Mouse (Mus musculus) G1E (cell line): Measurements from ENCODE around the gene Fgfr2. TPM values are rescaled to one million over a fixed set of nuclear protein-coding genes. Genes with fewer than 3 reads are reported as not detected.

Source experiments
- ATAC-seq: 2 replicates; pipeline ENCODE4 v1.8.0; 2016; ENCODE audit warnings: mild to moderate bottlenecking; ENCODE audit not compliant: insufficient number of reproducible peaks, poor library complexity, low FRiP score, severe bottlenecking; ENCODE audit errors: extremely low read depth
- DNase-seq: peaks from one replicate; pipeline ENCODE4 v3.0.0; 2012; ENCODE audit warnings: low spot score
- H3K27me3 ChIP-seq: 2 replicates; pipeline ENCODE4 v1.6.1; 2012; ENCODE audit warnings: mild to moderate bottlenecking, low read length, inconsistent platforms; ENCODE audit not compliant: insufficient read depth
- H3K36me3 ChIP-seq: replicated peaks from 2 replicates; pipeline ENCODE3; 2012; ENCODE audit warnings: mild to moderate bottlenecking, inconsistent platforms
- H3K4me1 ChIP-seq: 2 replicates; pipeline ENCODE4 v1.6.1; 2012; ENCODE audit warnings: low read depth, low read length, inconsistent platforms, mixed read lengths; ENCODE audit not compliant: insufficient read depth
- H3K4me3 ChIP-seq: 2 replicates; pipeline ENCODE4 v1.5.1; 2012; ENCODE audit warnings: low read depth, mild to moderate bottlenecking, inconsistent platforms, low read length, moderate library complexity, mixed read lengths
- H3K9me3 ChIP-seq: replicated peaks from 2 replicates; pipeline ENCODE4 v1.6.1; 2012; ENCODE audit warnings: inconsistent platforms
- CTCF ChIP-seq: IDR thresholded peaks from 2 replicates; pipeline ENCODE4 v1.5.1; 2012; ENCODE audit warnings: low read depth, low read length, inconsistent platforms, mixed read lengths
- GATA1 ChIP-seq: IDR thresholded peaks from 2 replicates; pipeline ENCODE4 v1.6.1; 2012; ENCODE audit warnings: borderline replicate concordance, low read length, inconsistent platforms, mixed read lengths
- GATA2 ChIP-seq: IDR thresholded peaks from 2 replicates; pipeline ENCODE4 v1.6.1; 2012; ENCODE audit warnings: low read depth, low read length, inconsistent platforms, borderline replicate concordance
- POLR2AphosphoS5 ChIP-seq: IDR thresholded peaks from 2 replicates; pipeline ENCODE4 v1.6.1; 2012; ENCODE audit warnings: low read depth, low read length, inconsistent platforms; ENCODE audit not compliant: insufficient replicate concordance
- TAL1 ChIP-seq: conservative IDR thresholded peaks from 2 replicates; pipeline ENCODE4 v1.6.1; 2012; ENCODE audit warnings: low read depth, low read length, inconsistent platforms, mixed read lengths
- polyA plus RNA-seq: library from polyadenylated mRNA; stranded (reverse); fragments of >175 nt; gene quantifications from 2 replicates; pipeline ENCODE4 v1.2.3, GENCODE M21; 2012
- total RNA-seq, 2 experiments: library from RNA; stranded (forward) in 1 of 2; stranded (reverse) in 1 of 2; fragments of 200-1000 nt in 1 of 2; fragments of >200 nt in 1 of 2; fragmentation: Nextera tagmentation in 1 of 2; gene quantifications; 2 replicates each; pipeline ENCODE4 v1.2.3; 2014 to 2017

Gene Fgfr2
- total and polyA plus RNA-seq, 3 experiments, result 0.22 TPM; not detected in 2

DNA sequence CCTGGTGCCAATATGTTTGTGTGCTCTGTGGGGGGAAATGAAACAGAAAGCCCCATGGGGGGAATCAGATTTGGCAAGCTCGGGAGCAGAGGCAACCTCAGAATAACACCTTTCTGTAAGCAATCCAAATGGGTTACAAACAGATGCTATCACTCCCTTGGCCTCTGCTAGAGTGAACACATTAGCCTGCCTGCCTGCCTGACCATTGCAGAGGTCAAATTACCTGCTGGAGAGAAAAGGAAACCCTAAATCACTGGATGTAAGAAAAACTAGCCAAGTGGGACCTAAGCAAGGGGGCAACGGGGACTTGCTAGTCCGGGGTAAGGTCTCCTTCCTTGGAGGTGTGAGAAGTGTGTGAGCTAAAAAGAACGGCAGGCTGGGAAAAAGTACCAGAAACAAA is 3004.4 kb downstream of the Fgfr2 start:
- H3K4me1 ChIP-seq, result no peaks in the 10 kb centered on the region
- H3K27me3 ChIP-seq, result no peaks in the 10 kb centered on the region
- no peak for TF ChIP-seq TAL1
- TF ChIP-seq GATA2, result no peak
- no peak for TF ChIP-seq CTCF
- no peak for TF ChIP-seq POLR2AphosphoS5
- no peak for TF ChIP-seq GATA1
- no peak for ATAC-seq
- DNase-seq, result no peak
- peaks cover 58% of the 10 kb centered on the region for H3K9me3 ChIP-seq
- no peak overlapping the region for H3K4me3 ChIP-seq
- H3K36me3 ChIP-seq, result no peaks in the 10 kb centered on the region

DNA sequence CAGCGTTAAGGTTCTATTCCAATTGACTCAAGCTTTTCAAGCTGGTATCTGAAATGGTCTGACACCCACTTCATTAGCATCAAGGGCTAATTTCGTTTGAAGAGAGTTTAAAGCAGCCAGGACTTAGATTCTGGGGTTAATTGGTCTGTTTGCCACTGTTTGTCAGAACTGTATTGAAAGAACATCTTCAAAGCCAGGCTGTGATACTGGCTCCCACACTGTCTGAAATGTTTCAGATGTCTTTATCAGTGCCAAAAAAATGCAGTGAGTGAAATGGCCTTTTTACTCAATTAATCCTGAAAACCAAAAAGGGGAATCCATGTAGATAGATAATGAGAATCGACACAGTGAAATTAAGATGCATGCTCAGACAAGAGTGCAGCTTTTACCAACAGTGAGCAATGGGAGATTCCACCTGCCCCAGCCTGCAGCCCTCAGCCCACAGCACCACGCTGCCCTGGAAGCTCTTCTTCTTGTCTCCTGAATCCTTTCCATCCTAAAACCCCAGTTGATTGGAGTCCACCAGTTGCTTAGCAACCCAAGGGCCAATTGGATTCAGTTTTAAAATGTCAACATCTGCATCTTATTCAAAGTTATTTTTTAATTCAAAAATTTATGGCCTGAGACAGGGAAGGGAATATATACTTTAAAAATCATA is 3005.6 kb downstream of the Fgfr2 start:
- Histone ChIP-seq H3K27me3 (no peaks in the 10 kb centered on the region), H3K36me3 (no peaks in the 10 kb centered on the region), H3K4me3 (no peak overlapping the region), H3K9me3 (peaks cover 51% of the 10 kb centered on the region), H3K4me1 (no peaks in the 10 kb centered on the region)
- ATAC-seq (no peak), DNase-seq (no peak)
- no peak for TF ChIP-seq GATA2
- TF ChIP-seq POLR2AphosphoS5, result no peak
- TF ChIP-seq CTCF, result no peak
- no peak for TF ChIP-seq GATA1
- no peak for TF ChIP-seq TAL1

DNA sequence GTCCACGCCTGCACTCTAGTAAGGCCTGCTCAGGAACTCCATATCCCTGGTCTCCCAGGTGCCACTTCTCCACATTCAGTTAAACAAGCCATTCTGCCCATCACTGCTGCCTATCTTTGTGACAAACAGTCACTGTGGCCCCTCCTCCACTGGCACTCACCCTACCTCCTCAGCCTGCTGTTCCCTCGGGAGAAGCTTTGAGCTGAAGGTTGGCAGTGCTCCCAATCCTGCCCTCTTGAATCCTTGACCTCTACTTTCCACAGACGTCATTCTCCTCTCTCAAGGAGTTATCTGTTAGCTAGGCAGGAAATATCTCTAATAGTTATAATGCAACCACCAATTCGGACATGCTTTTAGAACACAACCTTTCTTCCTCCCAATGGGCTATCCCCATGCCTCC is 3008.7 kb downstream of the Fgfr2 start:
- H3K9me3 ChIP-seq, result peaks cover 50% of the 10 kb centered on the region
- no peaks in the 10 kb centered on the region for H3K36me3 ChIP-seq
- DNase-seq (no peak), ATAC-seq (no peak)
- TF ChIP-seq CTCF, result no peak
- no peak for TF ChIP-seq POLR2AphosphoS5
- no peak for TF ChIP-seq GATA2
- TF ChIP-seq TAL1, result no peak
- no peak for TF ChIP-seq GATA1
- no peaks in the 10 kb centered on the region for H3K4me1 ChIP-seq
- H3K27me3 ChIP-seq, result no peaks in the 10 kb centered on the region
- H3K4me3 ChIP-seq, result no peak overlapping the region

Other genes with a start within 250 kb of the Fgfr2 start
- gene Zranb1, start 192.2 kb downstream of the Fgfr2 start, total RNA-seq (2014; fragmentation: Nextera tagmentation), result 32.4 and 39.2 TPM in 2 replicates
- 33.6 and 35.6 TPM in 2 replicates for gene Zranb1, start 192.2 kb downstream of the Fgfr2 start, total RNA-seq (2017)
- 1.9 and 3.0 TPM in 2 replicates for gene Zranb1, start 192.2 kb downstream of the Fgfr2 start, polyA plus RNA-seq
- gene Ctbp2, start 1.0 kb upstream of the Fgfr2 start, total RNA-seq (2014; fragmentation: Nextera tagmentation), result 84.5 and 108 TPM in 2 replicates
- gene Ctbp2, start 1.0 kb upstream of the Fgfr2 start, total RNA-seq (2017), result 52.6 and 55.8 TPM in 2 replicates
- 132 and 133 TPM in 2 replicates for gene Ctbp2, start 1.0 kb upstream of the Fgfr2 start, polyA plus RNA-seq